Comparison of ENCODE assay signal across 19 mouse cellular contexts in the genomic region with DNA sequence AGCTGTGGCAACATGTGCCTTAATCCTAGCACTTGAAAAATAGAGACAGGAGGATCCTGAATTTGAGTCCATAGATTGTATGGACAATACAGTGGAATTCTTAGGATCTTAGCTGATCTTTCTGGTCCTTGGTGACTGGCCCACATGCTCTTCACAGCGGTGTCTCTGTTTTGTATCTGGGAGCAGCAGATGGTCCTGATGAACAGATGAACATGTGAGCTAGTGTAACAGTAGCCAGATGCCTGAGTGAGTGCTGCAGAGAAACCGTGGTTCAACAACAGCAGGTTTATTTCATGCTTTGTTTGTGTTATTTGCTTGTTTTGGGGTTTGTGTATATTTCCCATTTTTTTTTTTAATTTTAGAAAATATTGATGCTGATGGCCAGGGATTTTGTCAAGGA. TPM values are rescaled to one million over a fixed set of nuclear protein-coding genes. Genes with fewer than 3 reads are reported as not detected.
DNase-seq lines count a peak whose midpoint lies in the region; ATAC-seq and TF ChIP-seq lines count a peak whose summit lies in the region.
"Had no signal": no experiment of that assay in that cellular context is flagged by ENCODE, and none has a peak within 500 bp of the region (broad histone marks: within the 10 kb centered on the region; RNA-seq: fewer than 3 reads in every experiment).

No protein-coding gene starts in this region.

- H3K36me3 ChIP-seq in hindbrain, postnatal 0 days (ENCODE audit: insufficient read depth, low read length): no peaks in the 10 kb centered on the region
- no peaks in the 10 kb centered on the region for H3K36me3 ChIP-seq in hindbrain, embryonic 11.5 days (ENCODE audit: control insufficient read depth, insufficient read depth, low read length)
- H3K36me3 ChIP-seq: intestine, embryonic 15.5 days; liver, embryonic 15.5 days had no signal

- H3K4me1 ChIP-seq in hindbrain, postnatal 0 days (ENCODE audit: insufficient read depth, low read length): no peaks in the 10 kb centered on the region
- H3K4me1 ChIP-seq in hindbrain, embryonic 11.5 days (replicated peaks; ENCODE audit: control insufficient read depth, insufficient read depth, low read length): no peaks in the 10 kb centered on the region
- H3K4me1 ChIP-seq: liver, embryonic 15.5 days had no signal

- 33% methylated on average over 2 of the region's 2 CpGs for WGBS in hindbrain, postnatal 0 days
- WGBS in hindbrain, embryonic 11.5 days: 64% methylated on average over 2 of the region's 2 CpGs

- no peaks in the 10 kb centered on the region for H3K9me3 ChIP-seq in hindbrain, postnatal 0 days (ENCODE audit: low read length)
- no peaks in the 10 kb centered on the region for H3K9me3 ChIP-seq in hindbrain, embryonic 11.5 days (ENCODE audit: control insufficient read depth, low read length)
- H3K9me3 ChIP-seq: embryonic facial prominence, embryonic 13.5 days; intestine, embryonic 15.5 days; limb, embryonic 13.5 days; liver, embryonic 15.5 days; stomach, embryonic 15.5 days had no signal

- no peak overlapping the region for H3K4me3 ChIP-seq in hindbrain, postnatal 0 days (ENCODE audit: low read length)
- H3K4me3 ChIP-seq in hindbrain, embryonic 11.5 days (ENCODE audit: low read depth, low read length): no peak overlapping the region
- H3K4me3 ChIP-seq: embryonic facial prominence, embryonic 13.5 days; intestine, embryonic 15.5 days; left cerebral cortex, adult 2 months; limb, embryonic 13.5 days; liver, embryonic 15.5 days; stomach, embryonic 15.5 days had no signal

- no peak overlapping the region for H3K9ac ChIP-seq in hindbrain, postnatal 0 days (replicated peaks; ENCODE audit: low read length)
- H3K9ac ChIP-seq in hindbrain, embryonic 11.5 days (ENCODE audit: low read depth, low read length): no peak overlapping the region
- H3K9ac ChIP-seq: embryonic facial prominence, embryonic 13.5 days; intestine, embryonic 15.5 days; limb, embryonic 13.5 days; liver, embryonic 15.5 days; stomach, embryonic 15.5 days had no signal

- peak; percentile 47; the same call in 1 of the 2 replicates for ATAC-seq in hindbrain, postnatal 0 days
- no peak for ATAC-seq in hindbrain, embryonic 11.5 days (ENCODE audit: low FRiP score)
- ATAC-seq: intestine, embryonic 15.5 days; Patski had no signal

- peak; percentile 19 for DNase-seq in embryo, embryonic 11 days
- DNase-seq in embryo, embryonic 10.5 days (ENCODE audit: low spot score): no peak
- peak; percentile 75 for DNase-seq in hindbrain, postnatal 0 days (ENCODE audit: low spot score)
- no peak for DNase-seq in hindbrain, embryonic 11.5 days (ENCODE audit: low spot score)
- peak; percentile 53 for DNase-seq in cerebellum, adult 8-10 months
- peak; percentile 39 for DNase-seq in retina, postnatal 1 day
- no peak for DNase-seq in urinary bladder, postnatal 25 days (ENCODE audit: low spot score)
- DNase-seq in frontal cortex, postnatal 14 days (ENCODE audit: low spot score in 2 of 2): no peak
- DNase-seq: gastrocnemius, postnatal 25 days; heart, postnatal 36 days; lung, postnatal 14 days had no signal

- no peak overlapping the region for H3K4me2 ChIP-seq in hindbrain, postnatal 0 days (ENCODE audit: low read depth, low read length)
- H3K4me2 ChIP-seq in hindbrain, embryonic 11.5 days (replicated peaks; ENCODE audit: low read depth, low read length): no peak overlapping the region
- H3K4me2 ChIP-seq: embryonic facial prominence, embryonic 13.5 days; heart, embryonic 11.5 days; intestine, embryonic 15.5 days; limb, embryonic 13.5 days; liver, embryonic 15.5 days; stomach, embryonic 15.5 days had no signal

- H3K27me3 ChIP-seq in hindbrain, postnatal 0 days (ENCODE audit: insufficient read depth, low read length): no peaks in the 10 kb centered on the region
- no peaks in the 10 kb centered on the region for H3K27me3 ChIP-seq in hindbrain, embryonic 11.5 days (ENCODE audit: control insufficient read depth, insufficient read depth, low read length)
- H3K27me3 ChIP-seq: embryonic facial prominence, embryonic 13.5 days; intestine, embryonic 15.5 days; limb, embryonic 13.5 days; liver, embryonic 15.5 days; Patski; stomach, embryonic 15.5 days had no signal

- TF ChIP-seq CTCF in hindbrain, postnatal 0 days (IDR thresholded peaks at IDR 0.05; ENCODE audit: low read depth): no peak

- H3K27ac ChIP-seq in hindbrain, postnatal 0 days: no peak overlapping the region; the same call in 1 of the 2 replicates
- H3K27ac ChIP-seq in hindbrain, embryonic 11.5 days (ENCODE audit: low read depth, low read length): no peak overlapping the region
- H3K27ac ChIP-seq: embryonic facial prominence, embryonic 13.5 days; intestine, embryonic 15.5 days; left cerebral cortex, adult 2 months; limb, embryonic 13.5 days; liver, embryonic 15.5 days; stomach, embryonic 15.5 days had no signal

RNA-seq across cellular contexts. Expression of a gene that starts 37.3 kb away (rescaled TPM):
- 47.4 and 54.0 TPM in 2 replicates for total RNA-seq in hindbrain, postnatal 0 days (2014; rRNA removed)
- 30.8 and 39.4 TPM in 2 replicates for polyA plus RNA-seq in hindbrain, postnatal 0 days (2015; fragmentation: Nextera tagmentation; extraction: Ambion mirVana)
- polyA plus RNA-seq in hindbrain, embryonic 11.5 days (2014; fragmentation: Nextera tagmentation; extraction: Ambion mirVana): 40.3 and 42.8 TPM in 2 replicates

RNA-seq across cellular contexts. Expression of a gene that starts 50.9 kb away (rescaled TPM):
- total RNA-seq in hindbrain, postnatal 0 days (2014; rRNA removed): 70.3 and 75.5 TPM in 2 replicates
- 69.0 and 72.1 TPM in 2 replicates for polyA plus RNA-seq in hindbrain, postnatal 0 days (2015; fragmentation: Nextera tagmentation; extraction: Ambion mirVana)
- 42.7 and 48.6 TPM in 2 replicates for polyA plus RNA-seq in hindbrain, embryonic 11.5 days (2014; fragmentation: Nextera tagmentation; extraction: Ambion mirVana)

Comparison
In these comparisons a context has a peak if more than half of its experiments do, and no peak if none do; other contexts are left out.
1. DNase-seq: peak in embryo, embryonic 11 days (single experiment), hindbrain, postnatal 0 days (single experiment), cerebellum, adult 8-10 months (single experiment) and retina, postnatal 1 day (single experiment); none in embryo, embryonic 10.5 days (single experiment), hindbrain, embryonic 11.5 days (single experiment), urinary bladder, postnatal 25 days (single experiment) and frontal cortex, postnatal 14 days (0 of 2).